Mouse (Mus musculus) spleen, postnatal 4 days (tissue): ENCODE results near the gene Atf6b.

Experiments used
- DNase-seq, 2 experiments: peaks; one replicate each; pipeline ENCODE4 v3.0.0; 2022; ENCODE audit warnings: low spot score in 2 of 2

The Atf6b gene

DNA sequence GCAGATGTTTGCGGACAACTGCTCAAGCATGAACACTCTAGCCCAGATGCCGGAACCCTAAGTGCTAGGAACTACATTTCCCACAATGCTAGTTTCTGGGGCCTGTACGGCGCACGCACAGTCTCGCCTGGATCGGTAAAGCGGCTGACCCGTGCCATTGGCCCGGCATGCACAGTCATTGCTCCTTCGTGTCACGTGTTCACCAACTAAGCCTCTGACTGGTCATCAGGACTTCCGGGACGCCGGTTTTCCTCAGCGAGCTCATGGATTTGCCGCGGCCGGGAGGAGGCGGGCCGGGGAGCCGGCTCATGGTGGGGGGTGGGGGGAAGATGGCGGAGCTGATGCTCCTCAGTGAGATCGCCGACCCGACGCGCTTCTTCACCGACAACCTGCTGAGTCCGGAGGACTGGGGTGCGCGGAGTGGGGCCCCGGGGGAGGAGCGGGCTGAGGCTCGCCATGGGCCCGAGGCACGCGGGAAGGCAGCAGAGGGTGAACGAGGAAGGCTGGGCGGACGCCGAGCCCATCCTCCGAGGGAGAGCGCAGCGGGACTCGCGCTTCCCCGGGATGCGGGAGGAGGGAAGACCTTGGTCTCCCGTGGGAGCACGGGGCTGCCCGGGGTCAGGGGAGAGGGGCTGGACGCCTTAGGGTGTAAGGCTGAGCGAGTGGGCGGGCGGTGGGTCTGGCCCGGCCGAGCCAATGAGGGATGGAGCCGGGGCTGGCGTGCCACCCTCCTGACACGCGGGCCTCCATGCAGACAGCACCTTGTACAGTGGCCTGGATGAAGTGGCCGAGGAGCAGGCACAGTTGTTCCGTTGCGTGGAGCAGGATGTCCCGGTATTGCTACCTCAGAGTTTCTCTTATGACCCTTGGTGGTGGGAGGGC lies at the start of gene Atf6b:
Atf6b (plus strand) TSS at position 241 of the 882 bp plus-strand sequence.
- peak; percentile 93 to 95 for DNase-seq

DNA sequence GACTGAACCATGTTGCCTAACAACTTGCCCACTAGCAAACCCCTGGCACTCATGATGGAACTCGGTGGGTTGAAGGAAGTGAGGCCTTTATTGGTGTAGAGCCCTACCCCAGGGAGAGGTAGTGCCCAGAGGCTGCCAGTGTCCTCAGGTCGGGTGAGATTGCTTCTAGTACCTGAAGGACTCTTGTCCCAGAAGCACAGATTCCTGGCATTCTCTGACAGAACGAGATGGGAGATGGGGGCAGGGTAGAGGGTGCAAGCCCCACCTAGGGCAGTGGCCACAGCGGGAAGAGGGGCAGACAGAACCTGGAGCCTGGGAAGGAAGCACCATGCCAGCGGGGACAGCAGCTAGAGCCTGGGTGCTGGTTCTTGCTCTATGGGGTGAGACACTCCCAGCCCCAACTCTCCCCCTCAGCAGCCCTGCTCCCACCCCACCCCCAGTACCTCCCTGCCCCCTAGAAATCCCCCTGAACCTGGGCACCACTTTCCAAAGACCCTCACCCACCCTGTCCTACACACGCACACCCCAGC lies 49.3 kb upstream of the Atf6b start, which contains the start of gene Ager:
Ager (plus strand) TSS at position 297 of the 530 bp plus-strand sequence.
- no peak for DNase-seq

GRCm38 (mm10) chr17:34599891-34600290 lies 47.1 kb upstream of the Atf6b start:
- no peak for DNase-seq

- peak in 1 of 2 experiments; percentile 13 for DNase-seq
Measured at GRCm38 (mm10) chr17:34601796-34602195, 45.1 kb upstream of the Atf6b start.

GRCm38 (mm10) chr17:34603375-34604060 lies 43.4 kb upstream of the Atf6b start, which contains the start of gene Rnf5:
Gene Rnf5, minus strand, starts transcription at chr17:34603690.
- peak; percentile 97 to 98 for DNase-seq

GRCm38 (mm10) chr17:34604061-34604508 lies 42.9 kb upstream of the Atf6b start, which contains the start of gene Agpat1:
Gene Agpat1, plus strand, starts transcription at chr17:34604262.
- peak; percentile 97 to 98 for DNase-seq

DNA sequence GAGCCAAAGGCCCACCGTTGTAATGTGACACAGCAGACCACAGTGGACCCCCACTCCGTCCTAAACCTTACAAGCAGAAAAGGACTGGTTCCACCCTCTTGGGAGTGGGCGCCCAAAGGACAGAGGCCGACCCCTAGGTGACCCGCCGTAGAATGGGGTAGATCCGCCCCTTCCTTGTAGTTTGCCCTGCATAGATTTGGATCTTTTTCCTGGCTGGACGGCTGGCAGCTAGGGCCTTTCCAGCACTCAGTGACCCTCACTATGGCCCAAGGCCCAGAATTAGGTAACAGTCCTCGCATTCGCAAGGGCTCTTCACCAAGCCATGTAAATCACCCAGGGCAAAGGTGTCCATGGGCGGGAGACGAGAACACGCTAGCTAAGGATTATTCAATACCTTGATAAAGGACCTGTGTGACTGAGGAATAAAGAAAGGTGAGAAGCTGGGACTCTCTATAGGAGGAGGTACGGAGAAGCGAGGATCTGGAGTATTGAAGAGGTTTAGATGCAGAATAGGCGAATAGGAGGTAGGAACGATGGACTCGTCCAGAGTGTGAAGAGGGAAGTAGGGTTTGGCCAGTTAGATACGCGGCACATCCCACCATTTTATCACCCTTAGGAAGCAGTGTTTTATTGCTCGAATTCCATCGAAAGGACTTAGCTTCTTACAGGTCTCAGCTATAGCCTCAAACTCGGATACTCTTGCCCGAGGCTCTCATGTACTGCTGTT lies 42.3 kb upstream of the Atf6b start:
- DNase-seq = peak in 1 of 2 experiments; percentile 26

- DNase-seq = peak; percentile 93 to 95
Measured at GRCm38 (mm10) chr17:34605609-34606008, 41.3 kb upstream of the Atf6b start.

- DNase-seq = no peak
Measured at GRCm38 (mm10) chr17:34606186-34607039, 40.5 kb upstream of the Atf6b start.

DNA sequence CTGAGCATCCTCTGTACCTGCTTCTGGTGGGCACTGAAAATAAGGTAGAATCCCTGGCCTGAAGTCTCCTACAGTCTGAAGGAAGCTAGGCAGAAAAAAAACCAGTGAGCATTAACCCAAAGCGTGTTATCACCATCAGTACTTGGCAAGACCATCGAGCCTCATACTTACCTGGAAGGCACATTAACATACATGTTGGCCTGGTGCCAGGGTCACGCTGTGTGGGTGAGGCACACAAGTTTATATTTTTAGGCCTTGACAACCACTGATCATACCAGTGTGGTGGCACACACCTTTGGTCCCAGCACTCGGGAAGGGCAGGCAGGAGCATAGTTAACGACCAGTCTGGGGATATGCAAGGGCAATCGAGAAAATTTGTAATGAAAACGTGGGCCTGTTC lies 38.9 kb upstream of the Atf6b start:
- no peak for DNase-seq

GRCm38 (mm10) chr17:34611050-34611449 lies 35.9 kb upstream of the Atf6b start:
- no peak for DNase-seq

DNA sequence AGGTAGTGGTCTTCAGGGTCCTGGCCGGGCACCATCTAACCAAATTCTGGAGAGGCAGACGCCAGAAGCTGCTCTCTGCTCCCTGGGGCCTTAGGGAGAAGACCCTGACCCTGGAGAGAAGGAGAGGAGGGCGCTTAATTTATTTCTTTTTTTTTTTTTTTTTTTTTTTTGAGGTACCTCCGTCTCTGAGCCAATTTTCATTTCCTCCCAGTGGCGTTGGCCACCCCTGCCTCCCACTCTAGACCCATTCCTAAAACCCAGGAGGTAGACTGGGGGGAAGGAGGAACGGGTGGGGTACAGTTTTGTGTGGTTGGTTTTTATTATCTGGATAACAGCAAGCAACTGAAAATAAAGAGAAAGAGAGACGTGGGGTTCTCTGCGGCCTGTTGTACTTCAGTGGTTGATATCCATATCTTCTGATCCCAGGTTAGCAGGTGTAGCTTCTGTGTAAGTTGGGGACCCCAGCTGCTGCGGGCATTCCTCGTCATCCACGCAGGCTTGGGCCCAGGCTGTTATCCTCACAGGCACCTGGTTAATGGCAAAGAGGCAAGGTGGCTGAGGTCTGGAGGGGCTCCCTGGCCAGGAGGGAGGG lies 33.8 kb upstream of the Atf6b start:
- DNase-seq = no peak

DNA sequence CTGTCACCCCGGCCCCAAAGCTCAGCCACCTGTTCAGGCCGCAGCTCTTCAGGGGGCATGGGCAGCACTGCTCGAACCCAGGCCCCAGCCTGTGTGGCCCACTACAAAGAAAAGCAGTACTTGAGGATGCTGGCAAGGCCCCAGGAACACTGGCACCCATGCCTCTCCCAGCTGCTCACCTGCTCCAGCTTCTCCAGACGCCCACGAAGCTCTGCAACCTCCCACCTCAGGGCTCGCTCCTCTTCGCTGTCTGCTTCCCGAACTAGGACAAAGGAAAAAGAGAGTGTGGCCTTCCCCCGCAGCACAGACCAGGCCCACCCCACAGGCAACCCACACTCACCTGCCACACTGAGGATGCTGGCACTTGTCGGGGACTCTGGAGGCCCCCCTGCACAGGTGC lies 33.1 kb upstream of the Atf6b start:
- DNase-seq = no peak

DNA sequence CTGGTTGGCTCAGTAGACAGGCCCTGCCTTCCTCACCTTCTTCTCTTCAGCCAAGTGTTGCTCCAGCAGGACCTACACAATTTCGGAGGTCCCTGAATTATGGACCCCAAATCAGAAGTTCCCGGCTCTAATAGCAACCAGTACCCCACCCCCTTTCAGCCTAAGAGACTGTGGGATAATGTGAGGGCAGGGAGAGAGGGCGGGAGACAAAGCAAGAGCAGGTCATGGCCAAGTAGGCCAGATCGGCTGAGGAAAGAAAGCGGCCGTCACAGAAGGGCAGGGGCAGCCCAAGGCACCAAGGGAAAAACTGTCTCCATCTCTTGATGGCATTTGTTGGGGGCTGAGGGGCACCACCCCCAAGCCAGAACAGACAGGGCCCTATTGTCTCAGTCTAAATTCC lies 31.1 kb upstream of the Atf6b start, which contains the start of gene Egfl8:
Egfl8 (minus strand) TSS at position 101 of the 400 bp plus-strand sequence.
- DNase-seq = no peak

- peak; percentile 79 to 91 for DNase-seq
Measured at GRCm38 (mm10) chr17:34618999-34619398, 27.9 kb upstream of the Atf6b start.

GRCm38 (mm10) chr17:34621006-34621405 lies 25.9 kb upstream of the Atf6b start:
- DNase-seq = no peak

DNA sequence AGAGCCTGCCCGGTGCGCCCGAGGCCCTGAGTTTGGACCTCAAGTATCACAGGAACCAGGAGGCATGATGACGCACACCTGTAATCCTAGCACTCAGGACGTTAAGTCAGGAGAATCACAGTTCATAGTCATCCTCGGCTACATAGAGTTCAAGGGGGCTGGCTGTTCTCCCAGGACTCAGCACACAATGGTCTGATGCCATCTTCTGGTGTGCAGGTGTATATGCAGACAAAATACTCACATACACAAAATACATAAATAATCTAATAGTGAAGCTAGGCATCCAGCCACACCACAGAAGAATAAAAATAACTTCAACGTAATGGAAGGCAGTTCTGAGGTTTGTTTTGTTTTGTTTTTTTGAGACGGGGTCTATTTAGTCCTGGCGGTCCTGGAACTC lies 23.8 kb upstream of the Atf6b start:
- no peak for DNase-seq

DNA sequence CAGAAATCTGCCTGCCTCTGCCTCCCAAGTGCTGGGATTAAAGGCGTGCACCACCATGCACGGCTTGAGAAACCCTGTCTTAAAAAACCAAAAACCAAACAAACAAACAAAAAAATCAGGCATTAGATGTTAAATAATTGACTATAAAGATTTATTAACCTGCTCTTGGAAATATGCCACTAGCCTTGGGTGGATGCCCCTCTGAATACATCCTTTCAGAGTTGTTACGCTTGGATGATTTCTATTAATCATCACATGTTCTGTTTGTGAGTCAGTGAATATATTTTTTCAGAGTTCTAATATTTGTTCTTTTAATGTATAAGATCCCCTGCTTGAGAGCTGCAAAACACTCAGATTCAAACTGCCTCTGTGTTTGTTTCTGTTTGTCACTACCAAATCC lies 22.0 kb upstream of the Atf6b start:
- DNase-seq = no peak

- DNase-seq = no peak
Measured at GRCm38 (mm10) chr17:34626062-34626772, 20.7 kb upstream of the Atf6b start.

GRCm38 (mm10) chr17:34626773-34627092 lies 20.2 kb upstream of the Atf6b start:
- DNase-seq = peak in 1 of 2 experiments; percentile 34
